Mouse (Mus musculus): ENCODE results near the gene Scrn3. TPM values are rescaled to one million over a fixed set of nuclear protein-coding genes. Genes with fewer than 3 reads are reported as not detected.

The Scrn3 gene
- 1.2 and 1.3 TPM in 2 replicates for polyA plus RNA-seq (2012)

GRCm38 (mm10) chr2:73312152-73313116 is at the start of gene Scrn3, which contains the start of gene Cir1:
Gene Scrn3, plus strand, starts transcription at chr2:73312601.
Gene Cir1, minus strand, starts transcription at chr2:73312701.

GRCm38 (mm10) chr2:73271459-73272161 is 40.8 kb upstream of the Scrn3 start, which contains the start of gene Sp9:
Gene Sp9, plus strand, starts transcription at chr2:73271925.

GRCm38 (mm10) chr2:73386356-73387046 is 74.1 kb downstream of the Scrn3 start, which contains the start of gene Gpr155:
Gene Gpr155, minus strand, starts transcription at chr2:73386572.

Other genes starting within 250 kb of the Scrn3 start
- gene Ola1, start 93.7 kb upstream of the Scrn3 start, polyA plus RNA-seq (2012) = 39.3 and 51.4 TPM in 2 replicates
- 0.01 and 0.04 TPM in 2 replicates for gene Sp9, start 40.7 kb upstream of the Scrn3 start, polyA plus RNA-seq (2012)
- gene Cir1, start 100 bp downstream of the Scrn3 start, polyA plus RNA-seq (2012) = 12.6 and 20.4 TPM in 2 replicates
- gene Gpr155, start 74.0 kb downstream of the Scrn3 start, polyA plus RNA-seq (2012) = 0.43 and 0.46 TPM in 2 replicates
- gene Wipf1, start 217.1 kb downstream of the Scrn3 start, polyA plus RNA-seq (2012) = 181 and 247 TPM in 2 replicates

Measured in megakaryocyte-erythroid progenitor cell, adult 5 weeks (primary cell).